Mouse (Mus musculus) thymus, adult 2 months (tissue): ENCODE data around the gene Morc2b.
"Not testable (repeated sequence)": the region's sequence is repeated elsewhere in the genome, so short reads cannot be mapped to it uniquely, and the experiment has no call there.

Source experiments
- CTCF ChIP-seq: fragments of 200-500 bp; IDR thresholded peaks from 2 replicates; pipeline ENCODE4 v1.5.1; 2012; ENCODE audit warnings: mild to moderate bottlenecking, control low read depth, low read length, moderate library complexity, borderline replicate concordance; ENCODE audit not compliant: control insufficient read depth, poor library complexity, insufficient read depth; ENCODE audit errors: extremely low read depth
- POLR2A ChIP-seq: fragments of 200-500 bp; IDR thresholded peaks from 2 replicates; pipeline ENCODE4 v1.6.1; 2012; ENCODE audit warnings: mild to moderate bottlenecking, low read length, control low read depth, moderate library complexity; ENCODE audit not compliant: control insufficient read depth, poor library complexity, insufficient read depth; ENCODE audit errors: extremely low read depth

GRCm38 (mm10) chr17:33168147-33168546 lies 28.7 kb upstream of the Morc2b start, which contains the start of gene Olfr55:
- TF ChIP-seq CTCF, POLR2A: not testable (repeated sequence)
